10 mouse cellular contexts compared by ENCODE assay signal in genomic region chr12:80103089-80103488, GRCm38 (mm10). TPM values are rescaled to one million over a fixed set of nuclear protein-coding genes. Genes with fewer than 3 reads are reported as not detected.
DNase-seq lines count a peak whose midpoint lies in the region; ATAC-seq and TF ChIP-seq lines count a peak whose summit lies in the region.
"Had no signal": no experiment of that assay in that cellular context is flagged by ENCODE, and none has a peak within 500 bp of the region (broad histone marks: within the 10 kb centered on the region; RNA-seq: fewer than 3 reads in every experiment).

No protein-coding gene starts in this region.

- no peak overlapping the region for H3K9ac ChIP-seq in kidney, postnatal 0 days (ENCODE audit: low read depth, low read length)
- no peak overlapping the region for H3K9ac ChIP-seq in embryonic facial prominence, embryonic 15.5 days
- H3K9ac ChIP-seq in limb, embryonic 13.5 days = no peak overlapping the region

- H3K4me2 ChIP-seq in kidney, postnatal 0 days (ENCODE audit: low read length) = no peak overlapping the region
- H3K4me2 ChIP-seq in embryonic facial prominence, embryonic 15.5 days (replicated peaks) = no peak overlapping the region
- H3K4me2 ChIP-seq in limb, embryonic 13.5 days (replicated peaks) = no peak overlapping the region

- no peaks in the 10 kb centered on the region for H3K9me3 ChIP-seq in kidney, postnatal 0 days (replicated peaks; ENCODE audit: low read length)
- no peaks in the 10 kb centered on the region for H3K9me3 ChIP-seq in embryonic facial prominence, embryonic 15.5 days (replicated peaks)
- H3K9me3 ChIP-seq in limb, embryonic 13.5 days = no peaks in the 10 kb centered on the region

- no peak overlapping the region for H3K4me3 ChIP-seq in kidney, postnatal 0 days (replicated peaks; ENCODE audit: low read depth, low read length)
- H3K4me3 ChIP-seq in embryonic facial prominence, embryonic 15.5 days (replicated peaks) = no peak overlapping the region
- no peak overlapping the region for H3K4me3 ChIP-seq in limb, embryonic 13.5 days
- H3K4me3 ChIP-seq: left cerebral cortex, adult 2 months had no signal

- 38% methylated on average over 4 of the region's 4 CpGs for WGBS in kidney, postnatal 0 days
- WGBS in embryonic facial prominence, embryonic 15.5 days = 43% methylated on average over 4 of the region's 4 CpGs
- 52% methylated on average over 4 of the region's 4 CpGs for WGBS in limb, embryonic 13.5 days

- DNase-seq in kidney, postnatal 0 days (ENCODE audit: low spot score) = no peak
- DNase-seq in kidney, postnatal 14 days = no peak
- peak; percentile 73 for DNase-seq in lung, postnatal 36 days
- no peak for DNase-seq in thymus, postnatal 14 days
- DNase-seq in adrenal gland, postnatal 10 days = no peak
- DNase-seq: cerebellum, adult 8-10 months; gastrocnemius, postnatal 14 days had no signal

- 0 out of 2 replicates have a peak, but pooled peaks have one; percentile 19 for ATAC-seq in kidney, postnatal 0 days (replicated peaks; ENCODE audit: low FRiP score, low read depth)
- no peak; the same call in 1 of the 2 replicates for ATAC-seq in embryonic facial prominence, embryonic 15.5 days (ENCODE audit: insufficient number of reproducible peaks, low FRiP score, low TSS enrichment, low read depth)
- no peak for ATAC-seq in limb, embryonic 13.5 days (ENCODE audit: low FRiP score, low read depth)

- no peaks in the 10 kb centered on the region for H3K4me1 ChIP-seq in kidney, postnatal 0 days (replicated peaks; ENCODE audit: insufficient read depth, low read length)
- peaks cover 6% of the 10 kb centered on the region for H3K4me1 ChIP-seq in embryonic facial prominence, embryonic 15.5 days
- H3K4me1 ChIP-seq in limb, embryonic 13.5 days = peaks cover 26% of the 10 kb centered on the region

- H3K36me3 ChIP-seq in kidney, postnatal 0 days (ENCODE audit: insufficient read depth, low read length) = 0 out of 2 replicates have a peak, but pooled peaks cover 5% of the 10 kb centered on the region
- H3K36me3 ChIP-seq in embryonic facial prominence, embryonic 15.5 days = peaks cover 12% of the 10 kb centered on the region; the same call in 1 of the 2 replicates
- peaks cover 13% of the 10 kb centered on the region for H3K36me3 ChIP-seq in limb, embryonic 13.5 days

- H3K27ac ChIP-seq in kidney, postnatal 0 days = peak overlapping the region; percentile 78
- H3K27ac ChIP-seq in embryonic facial prominence, embryonic 15.5 days (replicated peaks) = peak overlapping the region; percentile 63
- H3K27ac ChIP-seq in limb, embryonic 13.5 days = 0 out of 2 replicates have a peak overlapping the region, but pooled peaks have one; percentile 15
- H3K27ac ChIP-seq: left cerebral cortex, adult 2 months had no signal

- no peak for TF ChIP-seq CTCF in kidney, postnatal 0 days (IDR thresholded peaks at IDR 0.05; ENCODE audit: low read depth)

- H3K27me3 ChIP-seq in kidney, postnatal 0 days (ENCODE audit: insufficient read depth, low read length) = no peaks in the 10 kb centered on the region
- H3K27me3 ChIP-seq in embryonic facial prominence, embryonic 15.5 days = no peaks in the 10 kb centered on the region
- no peaks in the 10 kb centered on the region for H3K27me3 ChIP-seq in limb, embryonic 13.5 days

RNA-seq across cellular contexts. Expression of gene Zfp36l1, which starts 9.7 kb away (rescaled TPM):
- polyA plus RNA-seq in kidney, postnatal 0 days (2015; fragmentation: Nextera tagmentation; extraction: Ambion mirVana) = 141 and 160 TPM in 2 replicates
- polyA plus RNA-seq in embryonic facial prominence, embryonic 15.5 days (2015; fragmentation: Nextera tagmentation; extraction: Ambion mirVana) = 153 and 178 TPM in 2 replicates
- polyA plus RNA-seq in limb, embryonic 13.5 days (2015; fragmentation: Nextera tagmentation; extraction: Ambion mirVana) = 134 and 146 TPM in 2 replicates
- 100 to 1,000 TPM; 190 to 228 TPM for total RNA-seq in adrenal gland, postnatal 10 days (2021)

Comparison
In these comparisons a context has a peak if more than half of its experiments do, and no peak if none do; other contexts are left out.
1. H3K27ac ChIP-seq: peak in every context shown above with its lines; median percentile 78 in kidney, postnatal 0 days; 63 in embryonic facial prominence, embryonic 15.5 days; 15 in limb, embryonic 13.5 days.